Mouse (Mus musculus): Measurements from ENCODE around the gene Chd4. TPM values are rescaled to one million over a fixed set of nuclear protein-coding genes. Genes with fewer than 3 reads are reported as not detected.

Chd4 gene
- total RNA-seq, 2 experiments from 2014 or later: 173 to 193 TPM

GRCm38 (mm10) chr6:125090341-125091085 lies 5.3 kb upstream of the Chd4 start:
- no peak for DNase-seq (ENCODE audit: low spot score in 2 of 2)

GRCm38 (mm10) chr6:125092372-125092771 lies 3.4 kb upstream of the Chd4 start:
- DNase-seq (ENCODE audit: low spot score in 2 of 2): no peak

GRCm38 (mm10) chr6:125094843-125095242 lies 938 bp upstream of the Chd4 start:
- DNase-seq (ENCODE audit: low spot score in 2 of 2): no peak

GRCm38 (mm10) chr6:125096279-125096596 lies 457 bp downstream of the Chd4 start:
- no peak for DNase-seq (ENCODE audit: low spot score in 2 of 2)

GRCm38 (mm10) chr6:125096597-125097345 lies 990 bp downstream of the Chd4 start:
- peak; percentile 61 to 62 for DNase-seq (ENCODE audit: low spot score in 2 of 2)

- no peak for DNase-seq (ENCODE audit: low spot score in 2 of 2)
Measured at GRCm38 (mm10) chr6:125097346-125097689, 1.5 kb downstream of the Chd4 start.

GRCm38 (mm10) chr6:125097951-125098350 lies 2.2 kb downstream of the Chd4 start:
- DNase-seq (ENCODE audit: low spot score in 2 of 2): no peak

GRCm38 (mm10) chr6:125098513-125098912 lies 2.7 kb downstream of the Chd4 start:
- DNase-seq (ENCODE audit: low spot score in 2 of 2): no peak

- DNase-seq (ENCODE audit: low spot score in 2 of 2): no peak
Measured at GRCm38 (mm10) chr6:125099421-125099971, 3.7 kb downstream of the Chd4 start.

GRCm38 (mm10) chr6:125101444-125101843 lies 5.7 kb downstream of the Chd4 start:
- DNase-seq (ENCODE audit: low spot score in 2 of 2): no peak

GRCm38 (mm10) chr6:125104223-125104622 lies 8.4 kb downstream of the Chd4 start:
- no peak for DNase-seq (ENCODE audit: low spot score in 2 of 2)

GRCm38 (mm10) chr6:125107705-125108104 lies 11.9 kb downstream of the Chd4 start:
- DNase-seq (ENCODE audit: low spot score in 2 of 2): no peak

GRCm38 (mm10) chr6:125109371-125109770 lies 13.6 kb downstream of the Chd4 start:
- DNase-seq (ENCODE audit: low spot score in 2 of 2): no peak

GRCm38 (mm10) chr6:125110927-125111326 lies 15.1 kb downstream of the Chd4 start:
- DNase-seq (ENCODE audit: low spot score in 2 of 2): peak; percentile 48 to 70

- DNase-seq (ENCODE audit: low spot score in 2 of 2): no peak
Measured at GRCm38 (mm10) chr6:125112553-125112952, 16.8 kb downstream of the Chd4 start.

GRCm38 (mm10) chr6:125119387-125119786 lies 23.6 kb downstream of the Chd4 start:
- DNase-seq (ENCODE audit: low spot score in 2 of 2): no peak

GRCm38 (mm10) chr6:125128724-125129123 lies 32.9 kb downstream of the Chd4 start:
- DNase-seq (ENCODE audit: low spot score in 2 of 2): no peak

- no peak for DNase-seq (ENCODE audit: low spot score in 2 of 2)
Measured at GRCm38 (mm10) chr6:125129710-125130402, 34.1 kb downstream of the Chd4 start.

- peak; percentile 78 to 87 for DNase-seq (ENCODE audit: low spot score in 2 of 2)
Measured at GRCm38 (mm10) chr6:125131302-125132156, 35.7 kb downstream of the Chd4 start, which contains the start of gene Nop2. Nop2 (plus strand) TSS chr6:125131909.

GRCm38 (mm10) chr6:125132470-125132869 lies 36.7 kb downstream of the Chd4 start:
- no peak for DNase-seq (ENCODE audit: low spot score in 2 of 2)

All from layer of hippocampus, postnatal 14 days (tissue).